Mouse (Mus musculus): ENCODE results near the gene Mpp1.

- TF ChIP-seq CTCF (IDR thresholded peaks at IDR 0.05; ENCODE audit: low read depth, low read length): no peak
- no peak for TF ChIP-seq GATA1 (IDR thresholded peaks at IDR 0.05; ENCODE audit: borderline replicate concordance, low read length)
- TF ChIP-seq TAL1 (conservative IDR thresholded peaks at IDR 0.05; ENCODE audit: low read depth, low read length): no peak
- no peak for TF ChIP-seq GATA2 (IDR thresholded peaks at IDR 0.05; ENCODE audit: borderline replicate concordance, low read depth, low read length)
Measured at GRCm38 (mm10) chrX:75128333-75128980, 2.4 kb downstream of the Mpp1 start.
